Mouse (Mus musculus) intestine, postnatal 0 days (tissue): ENCODE data around the gene A030003K21Rik. TPM values are rescaled to one million over a fixed set of nuclear protein-coding genes. Genes with fewer than 3 reads are reported as not detected.
A peak's percentile ranks its signal among the peaks of the same experiment; 100 is the strongest.
"Not testable (repeated sequence)": the region's sequence is repeated elsewhere in the genome, so short reads cannot be mapped to it uniquely, and the experiment has no call there.

Experiments
- ATAC-seq: fragments of 200-750 bp; cut with Nextera tagmentation; 2 replicates; pipeline ENCODE4 v1.8.0; 2017; ENCODE audit warnings: mild to moderate bottlenecking, moderate TSS enrichment, moderate library complexity
- H3K27ac ChIP-seq: fragments of 300-500 bp; sonication (generic); 2 replicates; pipeline ENCODE4 v1.5.1; 2014; ENCODE audit warnings: mild to moderate bottlenecking, low read depth, low read length, moderate library complexity
- H3K27me3 ChIP-seq: fragments of 300-500 bp; sonication (generic); replicated peaks from 2 replicates; pipeline ENCODE4 v1.6.1; 2014; ENCODE audit warnings: low read length, mixed read lengths; ENCODE audit not compliant: control insufficient read depth, insufficient read depth
- H3K36me3 ChIP-seq: fragments of 300-500 bp; sonication (generic); 2 replicates; pipeline ENCODE4 v1.6.1; 2014; ENCODE audit warnings: mild to moderate bottlenecking, moderate library complexity; ENCODE audit not compliant: control insufficient read depth, insufficient read depth
- H3K4me1 ChIP-seq: fragments of 300-500 bp; sonication (generic); replicated peaks from 2 replicates; pipeline ENCODE4 v1.6.1; 2014; ENCODE audit warnings: antibody characterized with exemption, low read length, mixed read lengths; ENCODE audit not compliant: control insufficient read depth, insufficient read depth
- H3K4me2 ChIP-seq: fragments of 300-500 bp; sonication (generic); replicated peaks from 2 replicates; pipeline ENCODE4 v1.6.1; 2014; ENCODE audit warnings: low read depth, mild to moderate bottlenecking, moderate library complexity
- H3K4me3 ChIP-seq: fragments of 300-500 bp; sonication (generic); 2 replicates; pipeline ENCODE4 v1.5.1; 2014; ENCODE audit warnings: low read depth, low read length
- H3K9ac ChIP-seq: fragments of 300-500 bp; sonication (generic); 2 replicates; pipeline ENCODE4 v1.6.1; 2014; ENCODE audit warnings: mild to moderate bottlenecking, low read depth, low read length
- H3K9me3 ChIP-seq: fragments of 300-500 bp; sonication (generic); 2 replicates; pipeline ENCODE4 v1.6.1; 2016; ENCODE audit warnings: mixed run types; ENCODE audit not compliant: control insufficient read depth
- CTCF ChIP-seq: sonication (generic); IDR thresholded peaks from 2 replicates; pipeline ENCODE4 v1.5.1; 2016; ENCODE audit warnings: low read depth, mild to moderate bottlenecking, control low read depth, antibody characterized with exemption, moderate library complexity
- whole genome bisulfite sequencing: fragments of 180-500 bp; shearing (Covaris S2); extraction: QIAGEN DNeasy Blood & Tissue Kit; methylation state at CpG from one replicate; pipeline ENCODE4 v1.1.7; 2014; 5-methylcytosine and 5-hydroxymethylcytosine counted together
- polyA plus RNA-seq: library from polyadenylated mRNA; unstranded; fragments of >200 nt; fragmentation: Nextera tagmentation; extraction: Ambion mirVana; gene quantifications from 2 replicates; pipeline ENCODE4 v1.2.1, GENCODE M21; 2015

A030003K21Rik gene
- polyA plus RNA-seq, 1 experiment from 2014 or later = not detected

- H3K27me3 ChIP-seq = no peaks in the 10 kb centered on the region
- H3K4me2 ChIP-seq = no peak within 1 kb of the TSS
- no peak for TF ChIP-seq CTCF
- no peaks in the 10 kb centered on the region for H3K36me3 ChIP-seq
- no peak within 1 kb of the TSS for H3K4me3 ChIP-seq
- no peaks in the 10 kb centered on the region for H3K9me3 ChIP-seq
- WGBS = 79% methylated on average over 6 of the region's 6 CpGs
- no peak within 1 kb of the TSS for H3K9ac ChIP-seq
- ATAC-seq = no peak
- H3K27ac ChIP-seq = no peak within 1 kb of the TSS
- H3K4me1 ChIP-seq = no peaks in the 10 kb centered on the region
Observed at GRCm38 (mm10) chr1:82924650-82925049, 18.5 kb downstream of the A030003K21Rik start, which contains the start of gene A030014E15Rik. A030014E15Rik (plus strand) TSS chr1:82924917.

DNA sequence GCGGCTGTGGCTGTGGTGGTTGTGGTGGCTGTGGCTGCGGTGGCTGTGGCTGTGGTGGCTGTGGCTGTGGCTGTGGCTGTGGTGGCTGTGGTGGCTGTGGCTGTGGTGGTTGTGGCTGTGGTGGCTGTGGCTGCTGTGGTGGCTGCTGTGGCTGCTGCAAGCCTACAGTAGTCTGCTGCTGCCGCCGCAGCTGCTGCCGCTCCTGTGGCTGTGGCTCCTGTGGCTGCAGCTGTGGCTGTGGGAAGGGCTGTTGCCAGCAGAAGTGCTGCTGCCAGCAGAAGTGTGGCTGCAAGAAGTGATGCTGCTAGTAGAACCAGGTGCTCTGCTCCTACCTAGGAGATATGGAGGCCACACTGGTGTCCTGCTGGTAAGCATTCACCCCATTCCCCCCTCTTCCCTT is 29.8 kb downstream of the A030003K21Rik start:
- H3K9ac ChIP-seq, H3K4me3 ChIP-seq, H3K27me3 ChIP-seq, H3K9me3 ChIP-seq, H3K27ac ChIP-seq, H3K36me3 ChIP-seq, H3K4me2 ChIP-seq, H3K4me1 ChIP-seq, ATAC-seq: not testable (repeated sequence)
- 82% methylated on average over 5 of the region's 5 CpGs for WGBS

DNA sequence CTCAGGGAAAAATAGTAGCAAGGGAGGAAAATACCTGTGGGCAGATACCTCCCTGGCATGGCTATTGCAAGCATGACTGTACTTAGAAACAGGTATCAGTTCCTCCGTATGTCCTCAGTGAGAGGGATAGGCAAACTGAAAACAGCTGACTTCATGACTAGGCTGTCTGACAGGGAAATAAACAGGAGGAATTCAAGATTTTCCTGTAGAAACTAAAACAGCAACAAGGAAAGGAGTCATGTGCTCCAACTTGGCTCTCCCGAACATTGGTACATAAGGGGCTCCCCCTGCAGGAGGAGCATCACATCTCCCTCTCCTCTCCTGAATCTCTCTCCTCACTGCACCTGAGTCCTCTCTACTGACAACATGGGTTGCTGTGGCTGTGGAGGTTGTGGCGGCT is 30.2 kb downstream of the A030003K21Rik start, which contains the start of gene A030005L19Rik:
A030005L19Rik (plus strand) TSS at position 301 of the 400 bp plus-strand sequence.
- TF ChIP-seq CTCF = peak; percentile 53
- 0 out of 2 replicates have a peak, but pooled peaks have one; percentile 24 for ATAC-seq
- Histone ChIP-seq H3K36me3 (no peaks in the 10 kb centered on the region), H3K9ac (no peak within 1 kb of the TSS), H3K4me2 (no peak within 1 kb of the TSS), H3K27ac (no peak within 1 kb of the TSS), H3K9me3 (no peaks in the 10 kb centered on the region), H3K27me3 (no peaks in the 10 kb centered on the region), H3K4me1 (no peaks in the 10 kb centered on the region), H3K4me3 (no peak within 1 kb of the TSS)
- 75% methylated on average over 3 of the region's 3 CpGs for WGBS

DNA sequence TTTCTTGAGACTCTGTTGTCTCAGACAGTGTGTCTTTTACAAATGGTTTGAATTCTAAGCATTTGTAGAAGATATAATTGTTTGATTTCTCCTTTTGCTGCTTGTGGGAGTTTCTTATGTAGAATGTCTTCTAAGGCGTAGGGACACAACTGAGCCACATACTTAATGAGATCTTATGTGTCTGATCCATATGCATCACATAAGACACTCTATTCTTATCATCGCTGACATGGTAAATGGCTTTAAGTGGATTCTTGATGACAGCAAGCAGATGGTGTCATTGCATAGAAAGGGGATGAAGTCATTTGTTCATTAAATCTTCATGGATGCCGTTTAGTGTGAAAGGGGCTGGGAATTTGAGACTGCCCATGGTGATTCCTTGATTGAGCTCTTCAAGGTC is 37.3 kb downstream of the A030003K21Rik start:
- no peak for TF ChIP-seq CTCF
- H3K27me3 ChIP-seq = no peaks in the 10 kb centered on the region
- WGBS = 82% methylated on average over 3 of the region's 3 CpGs

GRCm38 (mm10) chr1:82901201-82901600 is 42.0 kb downstream of the A030003K21Rik start:
- H3K27me3 ChIP-seq = no peaks in the 10 kb centered on the region
- H3K9me3 ChIP-seq = no peaks in the 10 kb centered on the region
- 0 out of 2 replicates have a peak, but pooled peaks have one; percentile 35 for ATAC-seq
- 79% methylated on average over 3 of the region's 3 CpGs for WGBS
- peaks cover 30% of the 10 kb centered on the region for H3K36me3 ChIP-seq
- H3K9ac ChIP-seq = no peak overlapping the region
- TF ChIP-seq CTCF = no peak
- no peak overlapping the region for H3K4me3 ChIP-seq
- H3K4me2 ChIP-seq = no peak overlapping the region
- H3K4me1 ChIP-seq = no peaks in the 10 kb centered on the region
- no peak overlapping the region for H3K27ac ChIP-seq

More for the DNA sequence above, 37.3 kb downstream of the A030003K21Rik start:
- no peaks in the 10 kb centered on the region for H3K4me1 ChIP-seq
- no peaks in the 10 kb centered on the region for H3K9me3 ChIP-seq
- H3K27ac ChIP-seq = no peak overlapping the region
- H3K4me2 ChIP-seq = no peak overlapping the region
- no peak overlapping the region for H3K4me3 ChIP-seq
- peaks cover 10% of the 10 kb centered on the region; the same call in 1 of the 2 replicates for H3K36me3 ChIP-seq
- no peak for ATAC-seq
- no peak overlapping the region for H3K9ac ChIP-seq

GRCm38 (mm10) chr1:82900567-82900966 is 42.6 kb downstream of the A030003K21Rik start:
- Histone ChIP-seq H3K27me3 (no peaks in the 10 kb centered on the region), H3K9ac (no peak overlapping the region), H3K9me3 (no peaks in the 10 kb centered on the region), H3K27ac (no peak overlapping the region), H3K4me1 (no peaks in the 10 kb centered on the region), H3K36me3 (peaks cover 31% of the 10 kb centered on the region), H3K4me2 (no peak overlapping the region), H3K4me3 (no peak overlapping the region)
- WGBS = 95% methylated on average over 1 of the region's 1 CpGs
- no peak for ATAC-seq
- no peak for TF ChIP-seq CTCF

DNA sequence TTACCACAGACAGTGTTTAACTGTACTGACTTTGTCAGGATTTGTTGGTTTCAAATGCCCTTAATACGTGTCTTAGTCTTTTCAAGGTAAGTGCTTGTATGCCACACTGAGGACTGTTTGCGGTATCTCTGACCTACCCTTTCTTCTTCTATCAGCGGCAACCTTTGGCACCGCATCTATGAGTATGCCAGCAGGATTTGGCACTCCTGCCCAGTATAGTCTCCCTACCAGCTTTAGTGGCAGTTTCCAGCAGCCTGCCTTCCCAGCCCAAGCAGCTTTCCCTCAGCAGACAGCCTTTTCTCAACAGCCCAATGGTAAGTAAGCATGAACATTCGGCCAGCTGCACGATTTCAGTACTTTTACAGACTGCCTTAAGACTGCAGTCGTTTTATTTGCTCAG is 49.9 kb downstream of the A030003K21Rik start:
- H3K4me3 ChIP-seq = no peak overlapping the region
- H3K27me3 ChIP-seq = no peaks in the 10 kb centered on the region
- no peaks in the 10 kb centered on the region for H3K9me3 ChIP-seq
- H3K36me3 ChIP-seq = peaks cover 39% of the 10 kb centered on the region
- no peak overlapping the region for H3K9ac ChIP-seq
- no peak for ATAC-seq
- no peak overlapping the region for H3K4me2 ChIP-seq
- no peak overlapping the region for H3K27ac ChIP-seq
- no peaks in the 10 kb centered on the region for H3K4me1 ChIP-seq
- no peak for TF ChIP-seq CTCF
- 92% methylated on average over 7 of the region's 7 CpGs for WGBS

Other genes with a start within 250 kb of the A030003K21Rik start
- gene Mff, start 218.5 kb downstream of the A030003K21Rik start, polyA plus RNA-seq = 132 and 136 TPM in 2 replicates
- gene Tm4sf20, start 174.9 kb downstream of the A030003K21Rik start, polyA plus RNA-seq = 760 and 763 TPM in 2 replicates
- not detected in 2 replicates for gene Gm47791, start 172.1 kb downstream of the A030003K21Rik start, polyA plus RNA-seq
- gene Agfg1, start 103.9 kb downstream of the A030003K21Rik start, polyA plus RNA-seq = 35.8 and 36.7 TPM in 2 replicates
- 0.31 TPM in 1 of 2 replicates, not detected in the other for gene A030005L19Rik, start 30.1 kb downstream of the A030003K21Rik start, polyA plus RNA-seq
- not detected in 2 replicates for gene A030014E15Rik, start 18.5 kb downstream of the A030003K21Rik start, polyA plus RNA-seq
- not detected in 2 replicates for gene Gm6217, start 12.0 kb downstream of the A030003K21Rik start, polyA plus RNA-seq
- gene Gm7544, start 12.6 kb upstream of the A030003K21Rik start, polyA plus RNA-seq = not detected in 2 replicates
- not detected in 2 replicates for gene Gm47955, start 16.9 kb upstream of the A030003K21Rik start, polyA plus RNA-seq
- not detected in 2 replicates for gene Gm47959, start 57.2 kb upstream of the A030003K21Rik start, polyA plus RNA-seq
- 5.8 and 6.8 TPM in 2 replicates for gene Slc19a3, start 95.1 kb upstream of the A030003K21Rik start, polyA plus RNA-seq
- gene Krtap28-10, start 99.1 kb upstream of the A030003K21Rik start, polyA plus RNA-seq = not detected in 2 replicates
- gene Gm47969, start 101.5 kb upstream of the A030003K21Rik start, polyA plus RNA-seq = not detected in 2 replicates
- not detected in 2 replicates for gene A030005K14Rik, start 116.0 kb upstream of the A030003K21Rik start, polyA plus RNA-seq
- 0.12 TPM in 1 of 2 replicates, not detected in the other for gene Krtap28-13, start 117.5 kb upstream of the A030003K21Rik start, polyA plus RNA-seq
- gene Ccl20, start 173.4 kb upstream of the A030003K21Rik start, polyA plus RNA-seq = 13.2 and 28.1 TPM in 2 replicates
- gene Daw1, start 216.4 kb upstream of the A030003K21Rik start, polyA plus RNA-seq = not detected in 2 replicates